Mouse (Mus musculus) C2C12 (cell line): ENCODE measurements around the gene Use1.

Experiments
- CTCF ChIP-seq: IDR thresholded peaks from one replicate; pipeline ENCODE4 v1.5.1; 2011; ENCODE audit not compliant: control insufficient read depth, insufficient read depth, insufficient read length
- MYOD1 ChIP-seq: IDR thresholded peaks from one replicate; pipeline ENCODE4 v1.6.1; 2011; ENCODE audit warnings: low read depth; ENCODE audit not compliant: control insufficient read depth, insufficient read length
- MYOG ChIP-seq: IDR thresholded peaks from one replicate; pipeline ENCODE4 v1.6.1; 2011; ENCODE audit not compliant: control insufficient read depth, insufficient read length; ENCODE audit errors: extremely low read depth

- TF ChIP-seq MYOG (no peak), MYOD1 (no peak), CTCF (no peak)
Measured at GRCm38 (mm10) chr8:71373000-71373399, 6.4 kb downstream of the Use1 start.
